Mouse (Mus musculus) hindbrain, embryonic 15.5 days (tissue): ENCODE measurements around the gene Bcl2l13. TPM values are rescaled to one million over a fixed set of nuclear protein-coding genes. Genes with fewer than 3 reads are reported as not detected.
"Not testable (repeated sequence)": the region's sequence is repeated elsewhere in the genome, so short reads cannot be mapped to it uniquely, and the experiment has no call there.

Experiments used
- ATAC-seq: fragments of 200-750 bp; cut with Nextera tagmentation; 2 replicates; pipeline ENCODE4 v1.8.0; 2017; ENCODE audit warnings: low read depth, moderate number of reproducible peaks, moderate TSS enrichment; ENCODE audit not compliant: low FRiP score
- H3K27ac ChIP-seq: fragments of 300-500 bp; sonication (generic); replicated peaks from 2 replicates; pipeline ENCODE4 v1.5.1; 2015; ENCODE audit warnings: mild to moderate bottlenecking, inconsistent platforms
- H3K27me3 ChIP-seq: fragments of 300-500 bp; sonication (generic); 2 replicates; pipeline ENCODE4 v1.6.1; 2015; ENCODE audit warnings: control low read depth, inconsistent platforms
- H3K36me3 ChIP-seq: fragments of 300-500 bp; sonication (generic); 2 replicates; pipeline ENCODE4 v1.6.1; 2015; ENCODE audit warnings: control low read depth, inconsistent platforms
- H3K4me1 ChIP-seq: fragments of 300-500 bp; sonication (generic); replicated peaks from 2 replicates; pipeline ENCODE4 v1.6.1; 2015; ENCODE audit warnings: control low read depth, inconsistent platforms
- H3K4me2 ChIP-seq: fragments of 300-500 bp; sonication (generic); 2 replicates; pipeline ENCODE4 v1.6.1; 2015; ENCODE audit warnings: moderate library complexity, mild to moderate bottlenecking, inconsistent platforms
- H3K4me3 ChIP-seq: fragments of 300-500 bp; sonication (generic); 2 replicates; pipeline ENCODE4 v1.5.1; 2015; ENCODE audit warnings: mild to moderate bottlenecking, inconsistent platforms
- H3K9ac ChIP-seq: fragments of 300-500 bp; sonication (generic); 2 replicates; pipeline ENCODE4 v1.6.1; 2015; ENCODE audit warnings: inconsistent platforms
- H3K9me3 ChIP-seq: fragments of 300-500 bp; sonication (generic); 2 replicates; pipeline ENCODE4 v1.6.1; 2016; ENCODE audit warnings: control low read depth, inconsistent platforms
- WGBS: fragments of 180-500 bp; shearing (Covaris S2); methylation state at CpG from one replicate; pipeline ENCODE4 v1.1.7; 2015; 5-methylcytosine and 5-hydroxymethylcytosine counted together
- polyA plus RNA-seq: library from polyadenylated mRNA; unstranded; fragments of >200 nt; fragmentation: Nextera tagmentation; extraction: Ambion mirVana; gene quantifications from 2 replicates; pipeline ENCODE4 v1.2.1, GENCODE M21; 2015

The Bcl2l13 gene
- polyA plus RNA-seq, 1 experiment from 2014 or later, result 29.8 TPM

GRCm38 (mm10) chr6:120906521-120906920, 70.5 kb downstream of the Bcl2l13 start:
- Histone ChIP-seq H3K27ac (no peak overlapping the region), H3K27me3 (no peaks in the 10 kb centered on the region), H3K4me1 (no peaks in the 10 kb centered on the region), H3K9ac (no peak overlapping the region), H3K4me2 (no peak overlapping the region), H3K4me3 (no peak overlapping the region), H3K9me3 (no peaks in the 10 kb centered on the region), H3K36me3 (no peaks in the 10 kb centered on the region)
- 94% methylated on average over 6 of the region's 6 CpGs for WGBS
- no peak for ATAC-seq

GRCm38 (mm10) chr6:120907876-120908597, 72.0 kb downstream of the Bcl2l13 start:
- not testable (repeated sequence) for H3K36me3 ChIP-seq, H3K9me3 ChIP-seq, H3K27me3 ChIP-seq, H3K4me2 ChIP-seq, H3K4me1 ChIP-seq, H3K27ac ChIP-seq, H3K9ac ChIP-seq, H3K4me3 ChIP-seq, ATAC-seq
- WGBS, result 93% methylated on average over 10 of the region's 10 CpGs

- Histone ChIP-seq H3K9ac (no peak overlapping the region), H3K4me2 (no peak overlapping the region), H3K36me3 (no peaks in the 10 kb centered on the region), H3K9me3 (no peaks in the 10 kb centered on the region), H3K4me1 (no peaks in the 10 kb centered on the region), H3K27me3 (no peaks in the 10 kb centered on the region), H3K4me3 (no peak overlapping the region), H3K27ac (no peak overlapping the region)
- ATAC-seq, result no peak
- 89% methylated on average over 3 of the region's 3 CpGs for WGBS
Measured at GRCm38 (mm10) chr6:120909501-120909900, 73.5 kb downstream of the Bcl2l13 start.

- H3K27me3 ChIP-seq, result no peaks in the 10 kb centered on the region
- H3K36me3 ChIP-seq, result no peaks in the 10 kb centered on the region
- H3K4me3 ChIP-seq, result no peak overlapping the region
- no peaks in the 10 kb centered on the region for H3K9me3 ChIP-seq
- H3K4me1 ChIP-seq, result peaks cover 18% of the 10 kb centered on the region
- no peak overlapping the region for H3K4me2 ChIP-seq
- H3K27ac ChIP-seq, result no peak overlapping the region
- ATAC-seq, result no peak
- H3K9ac ChIP-seq, result no peak overlapping the region
- 86% methylated on average over 13 of the region's 13 CpGs for WGBS
Measured at GRCm38 (mm10) chr6:120911213-120912007, 75.4 kb downstream of the Bcl2l13 start.

- ATAC-seq, result no peak
- WGBS, result 75% methylated on average over 2 of the region's 2 CpGs
Measured at GRCm38 (mm10) chr6:120912931-120913330, 76.9 kb downstream of the Bcl2l13 start.

GRCm38 (mm10) chr6:120913783-120914182, 77.8 kb downstream of the Bcl2l13 start:
- 86% methylated on average over 8 of the region's 8 CpGs for WGBS
- Histone ChIP-seq H3K27ac (no peak overlapping the region), H3K4me3 (no peak overlapping the region)

More at GRCm38 (mm10) chr6:120912931-120913330, 76.9 kb downstream of the Bcl2l13 start:
- Histone ChIP-seq H3K27ac (no peak overlapping the region), H3K4me3 (no peak overlapping the region), H3K9me3 (no peaks in the 10 kb centered on the region), H3K4me2 (no peak overlapping the region), H3K9ac (no peak overlapping the region), H3K27me3 (no peaks in the 10 kb centered on the region), H3K36me3 (no peaks in the 10 kb centered on the region), H3K4me1 (peaks cover 21% of the 10 kb centered on the region)

GRCm38 (mm10) chr6:120914533-120914910, 78.5 kb downstream of the Bcl2l13 start:
- Histone ChIP-seq H3K27ac (no peak overlapping the region), H3K27me3 (no peaks in the 10 kb centered on the region)
- ATAC-seq, result no peak

More at GRCm38 (mm10) chr6:120913783-120914182, 77.8 kb downstream of the Bcl2l13 start:
- no peaks in the 10 kb centered on the region for H3K27me3 ChIP-seq
- no peak overlapping the region for H3K4me2 ChIP-seq
- ATAC-seq, result no peak
- peaks cover 21% of the 10 kb centered on the region for H3K4me1 ChIP-seq
- H3K9ac ChIP-seq, result no peak overlapping the region
- H3K9me3 ChIP-seq, result no peaks in the 10 kb centered on the region
- H3K36me3 ChIP-seq, result no peaks in the 10 kb centered on the region

GRCm38 (mm10) chr6:120914911-120915648, 79.1 kb downstream of the Bcl2l13 start:
- Histone ChIP-seq H3K36me3 (no peaks in the 10 kb centered on the region), H3K4me1 (peaks cover 21% of the 10 kb centered on the region), H3K27ac (no peak overlapping the region), H3K9me3 (no peaks in the 10 kb centered on the region), H3K9ac (no peak overlapping the region), H3K27me3 (no peaks in the 10 kb centered on the region), H3K4me3 (peak overlapping the region; percentile 71; the same call in 1 of the 2 replicates), H3K4me2 (peak overlapping the region; percentile 85)
- WGBS, result 42% methylated on average over 9 of the region's 9 CpGs
- peak; percentile 24; the same call in 1 of the 2 replicates for ATAC-seq

More at GRCm38 (mm10) chr6:120914533-120914910, 78.5 kb downstream of the Bcl2l13 start:
- H3K4me1 ChIP-seq, result peaks cover 21% of the 10 kb centered on the region
- WGBS, result 81% methylated on average over 4 of the region's 4 CpGs
- no peaks in the 10 kb centered on the region for H3K9me3 ChIP-seq
- no peak overlapping the region for H3K9ac ChIP-seq
- no peak overlapping the region for H3K4me2 ChIP-seq
- H3K36me3 ChIP-seq, result no peaks in the 10 kb centered on the region
- H3K4me3 ChIP-seq, result no peak overlapping the region

- H3K36me3 ChIP-seq, result no peaks in the 10 kb centered on the region
- peaks cover 21% of the 10 kb centered on the region for H3K4me1 ChIP-seq
- 41% methylated on average over 2 of the region's 2 CpGs for WGBS
- no peak overlapping the region for H3K27ac ChIP-seq
- peak; percentile 1; the same call in 1 of the 2 replicates for ATAC-seq
- H3K4me3 ChIP-seq, result peak overlapping the region; percentile 71
- peak overlapping the region; percentile 56; the same call in 1 of the 2 replicates for H3K9ac ChIP-seq
- H3K4me2 ChIP-seq, result peak overlapping the region; percentile 85
- no peaks in the 10 kb centered on the region for H3K9me3 ChIP-seq
- no peaks in the 10 kb centered on the region for H3K27me3 ChIP-seq
Measured at GRCm38 (mm10) chr6:120915649-120915975, 79.6 kb downstream of the Bcl2l13 start.

- Histone ChIP-seq H3K4me2 (peak within 1 kb of the TSS; percentile 85), H3K9me3 (no peaks in the 10 kb centered on the region), H3K4me3 (peak within 1 kb of the TSS; percentile 71), H3K4me1 (peaks cover 21% of the 10 kb centered on the region), H3K27ac (0 out of 2 replicates have a peak within 1 kb of the TSS, but pooled peaks have one; percentile 2), H3K27me3 (no peaks in the 10 kb centered on the region), H3K9ac (peak within 1 kb of the TSS; percentile 56), H3K36me3 (no peaks in the 10 kb centered on the region)
- peak; percentile 91 for ATAC-seq
- WGBS, result 1% methylated on average over 67 of the region's 67 CpGs
Measured at GRCm38 (mm10) chr6:120916074-120916971, 80.3 kb downstream of the Bcl2l13 start, which contains the start of gene Bid. Bid (minus strand) TSS chr6:120916853.
